Mouse (Mus musculus) intestine, embryonic 14.5 days (tissue): ENCODE measurements around the gene Tlr6. TPM values are rescaled to one million over a fixed set of nuclear protein-coding genes. Genes with fewer than 3 reads are reported as not detected.

Experiments used
- ATAC-seq: fragments of 200-750 bp; cut with Nextera tagmentation; replicated peaks from 2 replicates; pipeline ENCODE4 v1.8.0; 2017; ENCODE audit warnings: low read depth, moderate number of reproducible peaks, moderate TSS enrichment, moderate library complexity; ENCODE audit not compliant: low FRiP score, low TSS enrichment
- DNase-seq: peaks from one replicate; pipeline ENCODE4 v3.0.0-alpha.2; 2018; ENCODE audit warnings: low spot score
- H3K27ac ChIP-seq: fragments of 300-500 bp; sonication (generic); 2 replicates; pipeline ENCODE4 v1.5.1; 2014; ENCODE audit warnings: low read depth, mild to moderate bottlenecking, control low read depth
- H3K27me3 ChIP-seq: fragments of 300-500 bp; sonication (generic); replicated peaks from 2 replicates; pipeline ENCODE4 v1.6.1; 2014; ENCODE audit warnings: low read length, control low read depth; ENCODE audit not compliant: control insufficient read depth, insufficient read depth
- H3K36me3 ChIP-seq: fragments of 300-500 bp; sonication (generic); 2 replicates; pipeline ENCODE4 v1.6.1; 2014; ENCODE audit warnings: low read length, control low read depth; ENCODE audit not compliant: control insufficient read depth, insufficient read depth
- H3K4me1 ChIP-seq: fragments of 300-500 bp; sonication (generic); replicated peaks from 2 replicates; pipeline ENCODE4 v1.6.1; 2014; ENCODE audit warnings: low read length, control low read depth, mixed read lengths; ENCODE audit not compliant: control insufficient read depth, insufficient read depth
- H3K4me2 ChIP-seq: fragments of 300-500 bp; sonication (generic); 2 replicates; pipeline ENCODE4 v1.6.1; 2014; ENCODE audit warnings: low read length
- H3K4me3 ChIP-seq: fragments of 300-500 bp; sonication (generic); 2 replicates; pipeline ENCODE4 v1.5.1; 2014; ENCODE audit warnings: low read depth, low read length, control low read depth, mixed read lengths
- H3K9ac ChIP-seq: fragments of 300-500 bp; sonication (generic); 2 replicates; pipeline ENCODE4 v1.6.1; 2014; ENCODE audit warnings: mild to moderate bottlenecking, low read length
- H3K9me3 ChIP-seq: fragments of 300-500 bp; sonication (generic); 2 replicates; pipeline ENCODE4 v1.6.1; 2016; ENCODE audit warnings: low read length, control low read depth; ENCODE audit not compliant: control insufficient read depth
- WGBS: fragments of 180-500 bp; shearing (Covaris S2); extraction: QIAGEN DNeasy Blood & Tissue Kit; methylation state at CpG from one replicate; pipeline ENCODE4 v1.1.7; 2014; 5-methylcytosine and 5-hydroxymethylcytosine counted together
- polyA plus RNA-seq: library from polyadenylated mRNA; unstranded; fragments of >200 nt; fragmentation: Nextera tagmentation; extraction: Ambion mirVana; gene quantifications from 2 replicates; pipeline ENCODE4 v1.2.1, GENCODE M21; 2014

The Tlr6 gene
- polyA plus RNA-seq, 1 experiment from 2014 or later, result 0.64 TPM

GRCm38 (mm10) chr5:64958991-64959842, 680 bp downstream of the Tlr6 start:
- H3K36me3 ChIP-seq, result no peaks in the 10 kb centered on the region
- no peak overlapping the region for H3K4me3 ChIP-seq
- no peaks in the 10 kb centered on the region for H3K4me1 ChIP-seq
- no peak overlapping the region for H3K9ac ChIP-seq
- no peak overlapping the region for H3K4me2 ChIP-seq
- H3K9me3 ChIP-seq, result no peaks in the 10 kb centered on the region
- 80% methylated on average over 22 of the region's 22 CpGs for WGBS
- no peaks in the 10 kb centered on the region for H3K27me3 ChIP-seq
- H3K27ac ChIP-seq, result no peak overlapping the region
- ATAC-seq (no peak), DNase-seq (no peak)

- no peak overlapping the region for H3K9ac ChIP-seq
- H3K27ac ChIP-seq, result no peak overlapping the region
- H3K4me3 ChIP-seq, result no peak overlapping the region
- no peaks in the 10 kb centered on the region for H3K36me3 ChIP-seq
- ATAC-seq (no peak), DNase-seq (no peak)
- 80% methylated on average over 8 of the region's 8 CpGs for WGBS
- no peaks in the 10 kb centered on the region for H3K4me1 ChIP-seq
- no peaks in the 10 kb centered on the region for H3K27me3 ChIP-seq
- H3K9me3 ChIP-seq, result no peaks in the 10 kb centered on the region
- no peak overlapping the region for H3K4me2 ChIP-seq
These were observed 5.0 kb downstream of the Tlr6 start for GRCm38 (mm10) chr5:64954931-64955330.

GRCm38 (mm10) chr5:64951486-64951885, 8.4 kb downstream of the Tlr6 start:
- ATAC-seq (no peak), DNase-seq (no peak)
- Histone ChIP-seq H3K9ac (no peak overlapping the region), H3K27me3 (no peaks in the 10 kb centered on the region), H3K27ac (no peak overlapping the region), H3K36me3 (no peaks in the 10 kb centered on the region), H3K4me1 (no peaks in the 10 kb centered on the region), H3K9me3 (no peaks in the 10 kb centered on the region), H3K4me3 (no peak overlapping the region), H3K4me2 (no peak overlapping the region)
- WGBS, result 82% methylated on average over 5 of the region's 5 CpGs

- no peaks in the 10 kb centered on the region for H3K27me3 ChIP-seq
These were observed 27.1 kb downstream of the Tlr6 start for GRCm38 (mm10) chr5:64932775-64933174.

GRCm38 (mm10) chr5:64932215-64932614, 27.7 kb downstream of the Tlr6 start:
- no peak for DNase-seq
- no peak overlapping the region for H3K27ac ChIP-seq
- no peak overlapping the region for H3K4me2 ChIP-seq
- no peaks in the 10 kb centered on the region for H3K27me3 ChIP-seq
- ATAC-seq, result no peak
- 68% methylated on average over 3 of the region's 3 CpGs for WGBS
- H3K9me3 ChIP-seq, result no peaks in the 10 kb centered on the region
- no peak overlapping the region for H3K4me3 ChIP-seq
- H3K4me1 ChIP-seq, result no peaks in the 10 kb centered on the region
- H3K9ac ChIP-seq, result no peak overlapping the region
- H3K36me3 ChIP-seq, result no peaks in the 10 kb centered on the region

More at GRCm38 (mm10) chr5:64932775-64933174, 27.1 kb downstream of the Tlr6 start:
- H3K4me1 ChIP-seq, result no peaks in the 10 kb centered on the region
- no peak overlapping the region for H3K27ac ChIP-seq
- DNase-seq, result no peak
- no peak for ATAC-seq
- 86% methylated on average over 15 of the region's 15 CpGs for WGBS
- H3K9ac ChIP-seq, result no peak overlapping the region
- H3K36me3 ChIP-seq, result no peaks in the 10 kb centered on the region
- H3K4me3 ChIP-seq, result no peak overlapping the region
- no peaks in the 10 kb centered on the region for H3K9me3 ChIP-seq
- no peak overlapping the region for H3K4me2 ChIP-seq

GRCm38 (mm10) chr5:64922891-64923381, 37.0 kb downstream of the Tlr6 start:
- no peak overlapping the region for H3K9ac ChIP-seq
- WGBS, result 94% methylated on average over 5 of the region's 5 CpGs
- H3K4me2 ChIP-seq, result no peak overlapping the region
- no peaks in the 10 kb centered on the region for H3K27me3 ChIP-seq
- no peaks in the 10 kb centered on the region for H3K9me3 ChIP-seq
- no peaks in the 10 kb centered on the region for H3K4me1 ChIP-seq
- no peak overlapping the region for H3K4me3 ChIP-seq
- ATAC-seq, result no peak
- no peak for DNase-seq
- H3K27ac ChIP-seq, result no peak overlapping the region
- no peaks in the 10 kb centered on the region for H3K36me3 ChIP-seq

- WGBS, result 94% methylated on average over 6 of the region's 6 CpGs
- Histone ChIP-seq H3K4me2 (no peak overlapping the region), H3K9ac (no peak overlapping the region)
These were observed 41.0 kb downstream of the Tlr6 start for GRCm38 (mm10) chr5:64918616-64919597.

GRCm38 (mm10) chr5:64917721-64918120, 42.2 kb downstream of the Tlr6 start:
- no peaks in the 10 kb centered on the region for H3K36me3 ChIP-seq
- H3K27ac ChIP-seq, result no peak overlapping the region
- no peaks in the 10 kb centered on the region for H3K27me3 ChIP-seq
- no peak overlapping the region for H3K4me3 ChIP-seq
- no peak overlapping the region for H3K9ac ChIP-seq
- no peak overlapping the region for H3K4me2 ChIP-seq
- 88% methylated on average over 11 of the region's 11 CpGs for WGBS
- ATAC-seq (no peak), DNase-seq (no peak)
- H3K4me1 ChIP-seq, result no peaks in the 10 kb centered on the region
- H3K9me3 ChIP-seq, result peaks cover 9% of the 10 kb centered on the region; the same call in 1 of the 2 replicates

More at GRCm38 (mm10) chr5:64918616-64919597, 41.0 kb downstream of the Tlr6 start:
- H3K36me3 ChIP-seq, result no peaks in the 10 kb centered on the region
- DNase-seq (no peak), ATAC-seq (no peak)
- H3K27ac ChIP-seq, result no peak overlapping the region
- H3K4me1 ChIP-seq, result no peaks in the 10 kb centered on the region
- peaks cover 9% of the 10 kb centered on the region; the same call in 1 of the 2 replicates for H3K9me3 ChIP-seq
- no peak overlapping the region for H3K4me3 ChIP-seq
- H3K27me3 ChIP-seq, result no peaks in the 10 kb centered on the region
